Mouse (Mus musculus) neural tube, embryonic 11.5 days (tissue): ENCODE measurements around the gene Dgat2. TPM values are rescaled to one million over a fixed set of nuclear protein-coding genes. Genes with fewer than 3 reads are reported as not detected.
A peak's percentile ranks its signal among the peaks of the same experiment; 100 is the strongest.

Source experiments
- ATAC-seq: fragments of 200-750 bp; cut with Nextera tagmentation; 2 replicates; pipeline ENCODE4 v1.8.0; 2017; ENCODE audit warnings: moderate number of reproducible peaks, mild to moderate bottlenecking, moderate TSS enrichment, moderate library complexity; ENCODE audit not compliant: insufficient read depth, low FRiP score, low TSS enrichment
- DNase-seq: peaks from one replicate; pipeline ENCODE4 v3.0.0-alpha.2; 2015; ENCODE audit warnings: low spot score
- H3K27ac ChIP-seq: fragments of 300-500 bp; sonication (generic); 2 replicates; pipeline ENCODE4 v1.5.1; 2014; ENCODE audit warnings: low read depth, mild to moderate bottlenecking, low read length
- H3K27me3 ChIP-seq: fragments of 300-500 bp; sonication (generic); 2 replicates; pipeline ENCODE4 v1.6.1; 2014; ENCODE audit warnings: mild to moderate bottlenecking, low read length, mixed read lengths; ENCODE audit not compliant: control insufficient read depth, insufficient read depth
- H3K36me3 ChIP-seq: fragments of 300-500 bp; sonication (generic); 2 replicates; pipeline ENCODE4 v1.6.1; 2014; ENCODE audit warnings: mild to moderate bottlenecking, low read length, moderate library complexity, mixed read lengths; ENCODE audit not compliant: control insufficient read depth, insufficient read depth
- H3K4me1 ChIP-seq: fragments of 300-500 bp; sonication (generic); 2 replicates; pipeline ENCODE4 v1.6.1; 2014; ENCODE audit warnings: low read length, mixed read lengths; ENCODE audit not compliant: control insufficient read depth, insufficient read depth
- H3K4me2 ChIP-seq: fragments of 300-500 bp; sonication (generic); 2 replicates; pipeline ENCODE4 v1.6.1; 2014; ENCODE audit warnings: low read depth, mild to moderate bottlenecking, moderate library complexity
- H3K4me3 ChIP-seq: fragments of 300-500 bp; sonication (generic); 2 replicates; pipeline ENCODE4 v1.5.1; 2014; ENCODE audit warnings: low read depth, low read length
- H3K9ac ChIP-seq: fragments of 300-500 bp; sonication (generic); 2 replicates; pipeline ENCODE4 v1.6.1; 2014; ENCODE audit warnings: mild to moderate bottlenecking, low read length
- H3K9me3 ChIP-seq: fragments of 300-500 bp; sonication (generic); 2 replicates; pipeline ENCODE4 v1.6.1; 2016; ENCODE audit warnings: low read length; ENCODE audit not compliant: control insufficient read depth
- WGBS: fragments of 180-500 bp; shearing (Covaris S2); extraction: QIAGEN DNeasy Blood & Tissue Kit; methylation state at CpG from one replicate; pipeline ENCODE4 v1.1.7; 2014; 5-methylcytosine and 5-hydroxymethylcytosine counted together
- polyA plus RNA-seq: library from polyadenylated mRNA; unstranded; fragments of >200 nt; fragmentation: Nextera tagmentation; extraction: Ambion mirVana; gene quantifications from 2 replicates; pipeline ENCODE4 v1.2.1, GENCODE M21; 2014

Gene Dgat2
- 12.7 and 15.5 TPM in 2 replicates for polyA plus RNA-seq

DNA sequence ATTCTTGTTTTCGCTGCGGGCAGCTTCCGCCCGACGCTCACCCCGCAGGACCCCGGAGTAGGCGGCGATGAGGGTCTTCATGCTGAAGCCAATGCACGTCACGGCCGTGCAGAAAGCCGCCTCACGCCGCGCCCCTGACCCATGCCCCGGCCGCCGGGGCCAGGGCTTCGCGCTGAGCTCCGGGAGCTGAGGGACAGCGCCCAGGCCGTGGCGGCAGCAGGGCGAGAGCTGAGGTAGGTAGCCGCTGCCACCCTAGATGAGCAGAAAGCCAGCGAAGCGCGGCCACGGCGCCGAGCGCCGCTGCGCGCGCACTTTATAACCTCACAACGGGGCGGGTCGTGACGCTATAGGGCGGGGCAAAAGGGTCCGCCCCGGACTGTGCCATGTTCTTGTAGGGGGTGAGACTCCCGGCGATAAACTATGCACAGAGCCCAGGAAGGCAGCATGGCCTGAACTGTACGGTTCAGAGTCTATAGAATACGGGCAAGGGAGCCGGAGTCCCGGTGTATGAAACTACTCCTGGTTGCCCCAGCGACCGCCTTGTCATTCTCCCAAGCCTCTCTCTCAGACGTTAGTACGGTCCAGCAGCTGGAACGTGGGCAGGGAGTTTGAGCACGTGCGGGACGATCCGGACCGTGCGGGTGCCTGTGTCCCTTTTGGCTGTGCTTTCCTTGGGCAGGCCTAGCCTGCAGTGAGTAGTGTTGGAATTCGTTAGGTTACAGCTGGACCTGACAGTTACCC, at the start of gene Dgat2:
Gene Dgat2 (minus strand): TSS at position 288 of the 741 bp plus-strand sequence.
- ATAC-seq (peak; percentile 93), DNase-seq (peak; percentile 95)
- Histone ChIP-seq H3K27me3 (no peaks in the 10 kb centered on the region), H3K4me1 (0 out of 2 replicates have a peak, but pooled peaks cover 3% of the 10 kb centered on the region), H3K4me3 (peak within 1 kb of the TSS; percentile 71), H3K9me3 (no peaks in the 10 kb centered on the region), H3K36me3 (no peaks in the 10 kb centered on the region), H3K27ac (peak within 1 kb of the TSS; percentile 62; the same call in 1 of the 2 replicates), H3K9ac (peak within 1 kb of the TSS; percentile 90), H3K4me2 (peak within 1 kb of the TSS; percentile 92)
- WGBS: under 1% methylated on average over 55 of the region's 63 CpGs

DNA sequence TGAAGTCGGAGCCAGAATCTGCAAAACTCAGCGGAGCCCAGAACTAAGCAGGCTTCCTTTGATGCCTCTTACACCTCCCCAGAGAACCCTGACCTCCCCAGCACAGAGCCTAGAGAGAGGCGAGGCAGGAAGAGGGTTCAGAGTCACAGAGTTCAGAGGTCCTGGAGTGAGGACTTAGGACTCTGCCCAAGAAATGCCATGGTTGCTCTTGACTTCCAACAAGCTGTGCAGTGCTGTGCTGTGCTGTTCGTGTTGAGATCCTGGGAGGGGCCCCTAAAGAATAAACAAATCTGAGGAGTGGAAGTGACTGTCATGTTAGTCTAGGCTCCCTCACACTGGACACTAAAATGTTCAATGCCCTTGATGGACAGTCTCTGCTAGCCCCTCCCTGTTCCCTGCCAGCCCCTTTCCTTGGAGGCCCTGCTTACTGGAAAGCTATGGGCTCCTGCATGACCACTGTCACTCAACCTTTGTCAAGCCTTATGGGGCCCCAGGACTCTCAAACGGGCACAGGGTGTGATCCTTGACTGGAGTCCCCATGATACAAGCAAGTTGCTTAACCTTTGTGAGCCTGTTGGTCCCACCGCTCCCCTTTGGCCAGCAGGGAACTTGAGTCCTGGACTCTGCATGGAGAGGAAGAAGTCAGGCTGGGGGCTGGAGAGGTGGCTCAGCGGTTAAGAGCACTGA, 47.7 kb upstream of the Dgat2 start:
- Histone ChIP-seq H3K27me3 (no peaks in the 10 kb centered on the region), H3K4me3 (no peak overlapping the region), H3K9me3 (no peaks in the 10 kb centered on the region), H3K4me1 (no peaks in the 10 kb centered on the region), H3K27ac (no peak overlapping the region), H3K9ac (no peak overlapping the region), H3K36me3 (no peaks in the 10 kb centered on the region), H3K4me2 (no peak overlapping the region)
- ATAC-seq (no peak), DNase-seq (no peak)
- WGBS: 76% methylated on average over 7 of the region's 7 CpGs

- H3K9ac ChIP-seq: no peak overlapping the region
- ATAC-seq (no peak), DNase-seq (peak; percentile 72)
- no peaks in the 10 kb centered on the region for H3K27me3 ChIP-seq
- H3K4me3 ChIP-seq: no peak overlapping the region
- no peak overlapping the region for H3K4me2 ChIP-seq
- H3K4me1 ChIP-seq: no peaks in the 10 kb centered on the region
- 22% methylated on average over 2 of the region's 2 CpGs for WGBS
- H3K36me3 ChIP-seq: no peaks in the 10 kb centered on the region
- no peak overlapping the region for H3K27ac ChIP-seq
- no peaks in the 10 kb centered on the region for H3K9me3 ChIP-seq
These were observed 46.9 kb upstream of the Dgat2 start for GRCm38 (mm10) chr7:99229411-99229810.

DNA sequence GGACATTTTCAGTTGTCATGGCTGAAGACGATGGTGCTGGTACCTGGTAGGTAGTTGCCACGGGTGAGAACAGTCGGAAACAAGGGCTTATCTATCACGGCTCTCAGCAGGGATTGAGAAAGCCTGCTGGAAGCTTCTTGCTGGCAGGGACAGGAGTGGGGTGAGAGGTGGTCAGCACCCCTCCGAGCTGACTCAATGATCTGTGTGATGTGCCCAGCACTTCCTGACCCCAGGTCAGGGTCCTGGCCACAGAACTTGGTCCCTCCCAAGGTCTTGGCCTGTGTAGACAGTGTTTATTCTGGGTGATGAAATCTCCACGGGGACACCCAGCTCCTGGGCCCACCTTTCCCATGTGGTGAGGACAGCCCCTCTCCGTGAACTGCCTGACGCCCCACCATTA, 46.3 kb upstream of the Dgat2 start:
- Histone ChIP-seq H3K4me3 (no peak overlapping the region), H3K4me2 (no peak overlapping the region), H3K9ac (no peak overlapping the region), H3K9me3 (no peaks in the 10 kb centered on the region), H3K36me3 (no peaks in the 10 kb centered on the region), H3K4me1 (no peaks in the 10 kb centered on the region), H3K27ac (no peak overlapping the region), H3K27me3 (no peaks in the 10 kb centered on the region)
- ATAC-seq (no peak), DNase-seq (no peak)
- WGBS: 72% methylated on average over 8 of the region's 8 CpGs

- 94% methylated on average over 4 of the region's 4 CpGs for WGBS
These were observed 44.7 kb upstream of the Dgat2 start for GRCm38 (mm10) chr7:99227267-99227666.

GRCm38 (mm10) chr7:99226662-99227061, 44.1 kb upstream of the Dgat2 start:
- Histone ChIP-seq H3K36me3 (no peaks in the 10 kb centered on the region), H3K27ac (no peak overlapping the region), H3K4me2 (no peak overlapping the region), H3K27me3 (no peaks in the 10 kb centered on the region), H3K4me1 (no peaks in the 10 kb centered on the region), H3K9ac (no peak overlapping the region), H3K9me3 (no peaks in the 10 kb centered on the region), H3K4me3 (no peak overlapping the region)
- 94% methylated on average over 10 of the region's 10 CpGs for WGBS
- ATAC-seq: no peak
- DNase-seq: no peak

More at GRCm38 (mm10) chr7:99227267-99227666, 44.7 kb upstream of the Dgat2 start:
- no peak for ATAC-seq
- Histone ChIP-seq H3K9me3 (no peaks in the 10 kb centered on the region), H3K4me1 (no peaks in the 10 kb centered on the region), H3K36me3 (no peaks in the 10 kb centered on the region), H3K4me3 (no peak overlapping the region), H3K27me3 (no peaks in the 10 kb centered on the region), H3K4me2 (no peak overlapping the region), H3K27ac (no peak overlapping the region), H3K9ac (no peak overlapping the region)
- DNase-seq: no peak

- Histone ChIP-seq H3K27ac (no peak overlapping the region), H3K27me3 (no peaks in the 10 kb centered on the region), H3K4me3 (no peak overlapping the region), H3K9me3 (no peaks in the 10 kb centered on the region), H3K9ac (no peak overlapping the region), H3K36me3 (no peaks in the 10 kb centered on the region), H3K4me2 (no peak overlapping the region), H3K4me1 (no peaks in the 10 kb centered on the region)
- 87% methylated on average over 6 of the region's 6 CpGs for WGBS
- DNase-seq (no peak), ATAC-seq (no peak)
These were observed 42.9 kb upstream of the Dgat2 start for GRCm38 (mm10) chr7:99225421-99225820.

DNA sequence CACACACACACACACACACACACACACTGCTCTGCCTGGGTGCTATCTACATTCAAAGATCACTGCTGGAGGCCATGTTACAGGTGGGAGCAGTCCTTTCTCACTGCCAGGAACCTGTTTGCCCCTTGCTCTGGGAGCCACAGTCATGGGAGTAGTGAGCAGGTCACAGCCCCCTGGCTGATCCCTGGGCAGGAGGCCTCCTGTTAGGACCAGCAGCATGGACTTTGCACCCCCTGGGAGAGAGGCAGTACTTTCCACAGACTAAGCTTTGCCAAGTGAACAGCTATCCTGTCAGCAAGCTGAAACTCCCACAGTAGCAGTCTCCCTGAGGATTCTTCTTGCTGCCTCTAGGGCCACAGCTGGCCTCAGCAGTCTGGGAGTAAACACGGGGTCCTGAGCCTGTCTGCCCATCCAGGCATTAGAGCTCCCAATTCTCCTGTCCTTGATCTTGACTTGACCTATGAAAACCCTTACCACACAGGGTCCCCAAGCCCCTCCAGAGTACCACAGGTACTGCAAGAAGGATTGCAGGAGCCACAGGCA, 42.2 kb upstream of the Dgat2 start:
- 55% methylated on average over 1 of the region's 1 CpGs for WGBS
- Histone ChIP-seq H3K9me3 (no peaks in the 10 kb centered on the region), H3K4me2 (no peak overlapping the region), H3K4me1 (no peaks in the 10 kb centered on the region), H3K27ac (no peak overlapping the region), H3K4me3 (no peak overlapping the region), H3K36me3 (no peaks in the 10 kb centered on the region), H3K27me3 (no peaks in the 10 kb centered on the region), H3K9ac (no peak overlapping the region)
- DNase-seq: no peak
- ATAC-seq: no peak
